Mouse (Mus musculus) embryonic facial prominence, embryonic 13.5 days (tissue): ENCODE results near the gene Baz2b. TPM values are rescaled to one million over a fixed set of nuclear protein-coding genes. Genes with fewer than 3 reads are reported as not detected.
A peak's percentile ranks its signal among the peaks of the same experiment; 100 is the strongest.

Experiments used
- ATAC-seq: fragments of 200-750 bp; cut with Nextera tagmentation; 2 replicates; pipeline ENCODE4 v1.8.0; 2017; ENCODE audit warnings: low read depth; ENCODE audit not compliant: insufficient number of reproducible peaks, insufficient read depth, low FRiP score, low TSS enrichment
- H3K27ac ChIP-seq: fragments of 300-500 bp; sonication (generic); 2 replicates; pipeline ENCODE4 v1.5.1; 2015; ENCODE audit warnings: moderate library complexity, mild to moderate bottlenecking, inconsistent platforms
- H3K27me3 ChIP-seq: fragments of 300-500 bp; sonication (generic); 2 replicates; pipeline ENCODE4 v1.6.1; 2015; ENCODE audit warnings: mild to moderate bottlenecking, inconsistent platforms
- H3K36me3 ChIP-seq: fragments of 300-500 bp; sonication (generic); 2 replicates; pipeline ENCODE4 v1.6.1; 2015; ENCODE audit warnings: mild to moderate bottlenecking, inconsistent platforms
- H3K4me1 ChIP-seq: fragments of 300-500 bp; sonication (generic); 2 replicates; pipeline ENCODE4 v1.6.1; 2015; ENCODE audit warnings: inconsistent platforms
- H3K4me2 ChIP-seq: fragments of 300-500 bp; sonication (generic); 2 replicates; pipeline ENCODE4 v1.6.1; 2015; ENCODE audit warnings: moderate library complexity, mild to moderate bottlenecking, inconsistent platforms
- H3K4me3 ChIP-seq: fragments of 300-500 bp; sonication (generic); 2 replicates; pipeline ENCODE4 v1.5.1; 2015; ENCODE audit warnings: mild to moderate bottlenecking, inconsistent platforms
- H3K9ac ChIP-seq: fragments of 300-500 bp; sonication (generic); 2 replicates; pipeline ENCODE4 v1.6.1; 2015; ENCODE audit warnings: mild to moderate bottlenecking, inconsistent platforms
- H3K9me3 ChIP-seq: fragments of 300-500 bp; sonication (generic); 2 replicates; pipeline ENCODE4 v1.6.1; 2016; ENCODE audit warnings: inconsistent platforms
- WGBS: fragments of 180-500 bp; shearing (Covaris S2); methylation state at CpG from one replicate; pipeline ENCODE4 v1.1.7; 2015; ENCODE audit warnings: mixed read lengths; 5-methylcytosine and 5-hydroxymethylcytosine counted together
- polyA plus RNA-seq: library from polyadenylated mRNA; unstranded; fragments of >200 nt; fragmentation: Nextera tagmentation; extraction: Ambion mirVana; gene quantifications from 2 replicates; pipeline ENCODE4 v1.2.1, GENCODE M21; 2015

Gene Baz2b
- polyA plus RNA-seq, 1 experiment from 2014 or later = 70.2 TPM

DNA sequence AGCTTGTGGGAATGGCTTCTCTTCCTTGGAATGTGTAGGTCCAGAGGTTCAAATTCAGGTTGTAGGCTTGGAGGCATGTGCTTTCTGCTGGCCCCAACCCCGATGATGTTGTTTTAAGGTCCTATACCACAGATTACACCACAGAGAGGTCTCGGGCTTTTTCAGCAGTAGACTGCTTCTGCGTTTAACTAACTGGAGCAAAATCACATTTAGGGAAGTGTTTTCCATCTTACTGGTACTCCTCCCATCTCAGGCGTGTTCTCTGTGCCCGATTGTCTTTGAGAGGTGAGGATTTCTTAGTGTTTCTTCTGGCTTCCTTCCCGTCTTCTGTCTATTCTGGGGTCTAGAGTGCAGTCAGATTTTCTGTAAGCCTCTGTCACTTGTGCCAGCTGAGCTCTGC lies 8.0 kb upstream of the Baz2b start:
- Histone ChIP-seq H3K4me2 (no peak overlapping the region), H3K27ac (no peak overlapping the region), H3K9me3 (no peaks in the 10 kb centered on the region), H3K4me3 (no peak overlapping the region), H3K9ac (no peak overlapping the region), H3K4me1 (peaks cover 36% of the 10 kb centered on the region), H3K36me3 (peaks cover 14% of the 10 kb centered on the region; the same call in 1 of the 2 replicates), H3K27me3 (no peaks in the 10 kb centered on the region)
- no peak for ATAC-seq
- WGBS = 85% methylated on average over 6 of the region's 6 CpGs

DNA sequence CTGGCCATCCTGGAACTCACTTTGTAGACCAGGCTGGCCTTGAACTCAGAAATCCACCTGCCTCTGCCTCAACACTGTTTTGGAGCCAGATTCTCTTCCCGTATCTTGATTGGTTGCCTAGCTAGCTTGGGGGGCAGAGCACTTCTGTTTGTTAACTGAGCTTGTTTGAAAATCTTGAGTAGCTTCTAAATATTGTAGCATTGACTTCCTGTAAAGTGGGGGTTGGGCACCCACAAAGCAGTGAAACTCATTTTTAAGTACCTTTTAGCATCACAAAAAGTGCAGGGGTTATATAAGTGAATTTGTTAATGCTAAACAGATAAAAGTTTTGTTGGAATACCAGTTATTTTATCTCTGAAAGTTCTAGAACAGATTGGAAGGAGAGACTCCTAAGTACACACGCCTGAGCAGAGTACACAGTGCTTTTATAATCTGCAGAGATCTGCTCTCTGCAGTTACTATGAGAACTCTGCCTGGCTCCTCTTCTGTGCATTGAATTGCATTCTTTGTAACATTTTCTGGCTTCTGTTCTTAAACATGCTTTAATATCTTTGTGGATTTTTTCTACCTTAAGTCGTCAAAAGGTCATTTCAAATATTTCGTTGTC lies 7.0 kb upstream of the Baz2b start:
- H3K27ac ChIP-seq = no peak overlapping the region
- WGBS = 88% methylated on average over 4 of the region's 4 CpGs
- no peak overlapping the region for H3K9ac ChIP-seq
- no peak overlapping the region for H3K4me2 ChIP-seq
- H3K4me1 ChIP-seq = peaks cover 44% of the 10 kb centered on the region
- H3K27me3 ChIP-seq = no peaks in the 10 kb centered on the region
- peaks cover 14% of the 10 kb centered on the region for H3K36me3 ChIP-seq
- no peak for ATAC-seq
- H3K4me3 ChIP-seq = no peak overlapping the region
- H3K9me3 ChIP-seq = no peaks in the 10 kb centered on the region

DNA sequence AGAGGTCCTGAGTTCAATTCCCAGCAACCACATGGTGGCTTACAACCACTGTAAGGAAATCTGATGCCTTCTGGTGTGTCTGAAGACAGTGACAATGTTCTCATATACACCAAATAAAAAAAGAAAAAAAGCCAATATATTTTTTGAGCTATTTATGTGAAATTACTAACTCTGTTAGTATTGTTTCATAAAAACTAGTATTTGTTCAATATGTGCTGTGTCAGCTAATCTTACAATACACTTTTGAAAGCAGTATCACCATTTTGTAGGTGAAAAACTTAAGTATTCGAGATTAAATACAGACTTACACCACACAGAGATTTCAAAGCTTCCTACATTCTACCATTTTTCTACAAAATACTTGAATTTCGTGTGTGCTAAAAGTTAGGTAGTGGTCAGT lies 5.0 kb upstream of the Baz2b start:
- Histone ChIP-seq H3K4me2 (no peak overlapping the region), H3K4me3 (no peak overlapping the region), H3K27ac (no peak overlapping the region), H3K9me3 (no peaks in the 10 kb centered on the region), H3K4me1 (peaks cover 46% of the 10 kb centered on the region), H3K27me3 (no peaks in the 10 kb centered on the region), H3K9ac (no peak overlapping the region), H3K36me3 (peaks cover 19% of the 10 kb centered on the region)
- no peak for ATAC-seq
- WGBS = 96% methylated on average over 2 of the region's 2 CpGs

DNA sequence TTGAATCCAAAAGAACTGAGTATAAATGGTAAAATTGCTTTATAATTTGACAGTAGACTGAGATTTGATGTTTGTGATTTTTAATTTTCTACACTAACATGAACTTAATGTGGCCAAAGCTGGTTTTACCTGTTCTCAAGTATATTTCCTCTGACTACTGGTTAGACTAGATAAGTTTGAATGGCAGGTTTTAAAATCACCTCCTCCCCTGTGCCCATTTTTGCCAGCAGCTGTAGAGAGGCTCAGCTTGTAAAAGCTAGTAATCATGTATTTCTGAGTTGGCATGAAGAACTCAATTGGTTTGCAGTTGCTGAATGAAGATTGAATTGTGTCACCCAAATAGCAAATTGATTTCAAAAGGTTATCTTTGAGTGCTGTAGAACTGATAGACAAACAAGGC lies 2.8 kb upstream of the Baz2b start:
- Histone ChIP-seq H3K27me3 (no peaks in the 10 kb centered on the region), H3K4me1 (peaks cover 51% of the 10 kb centered on the region), H3K4me2 (no peak overlapping the region; the same call in 1 of the 2 replicates), H3K9ac (no peak overlapping the region), H3K4me3 (no peak overlapping the region), H3K9me3 (no peaks in the 10 kb centered on the region), H3K27ac (no peak overlapping the region), H3K36me3 (peaks cover 18% of the 10 kb centered on the region)
- ATAC-seq = no peak

DNA sequence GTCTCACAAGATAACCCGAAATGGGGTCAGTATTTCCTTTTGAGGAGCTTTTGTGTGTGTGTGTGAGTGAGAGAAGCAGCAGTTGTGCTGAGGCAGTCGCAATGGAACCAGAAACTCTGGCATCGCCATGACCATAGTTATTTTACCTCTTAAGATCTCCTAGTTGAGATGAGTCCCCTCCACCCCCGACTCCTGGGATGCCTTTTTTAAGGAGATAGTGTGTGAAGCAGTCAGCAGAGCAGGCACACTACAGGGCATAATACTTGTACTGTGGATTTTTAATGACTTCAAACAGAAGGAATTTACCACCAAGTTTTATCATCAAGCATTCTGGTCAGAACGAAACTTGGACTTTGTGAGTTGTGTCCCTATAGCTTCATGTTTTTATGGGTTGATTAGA lies 1.2 kb upstream of the Baz2b start:
- 25% methylated on average over 5 of the region's 5 CpGs for WGBS

DNA sequence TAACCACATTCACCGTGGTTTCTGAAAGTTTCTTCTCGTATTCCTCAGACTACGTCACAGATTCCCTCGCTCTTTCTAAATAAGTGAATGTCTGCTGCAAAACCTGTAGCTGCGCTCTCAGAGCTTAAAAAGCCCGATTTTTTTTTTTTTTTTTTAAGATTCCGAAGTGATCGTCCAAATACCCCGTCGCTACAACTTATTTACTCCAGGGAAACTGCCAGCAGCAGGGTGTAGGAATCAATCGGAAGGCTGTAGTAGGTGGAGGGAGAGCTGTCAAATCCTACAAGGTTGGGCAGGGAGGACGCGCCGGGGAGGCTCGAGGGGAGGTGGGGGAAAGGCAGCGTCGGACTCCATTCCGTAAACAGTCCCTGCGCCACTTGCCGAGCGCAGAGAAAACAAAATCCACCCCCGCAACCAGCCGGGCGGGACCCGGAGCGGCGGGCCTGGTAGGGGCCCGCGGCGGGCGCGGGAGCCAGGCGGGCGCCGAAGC lies 472 bp downstream of the Baz2b start:
- Histone ChIP-seq H3K4me3 (peak overlapping the region; percentile 83), H3K9me3 (no peaks in the 10 kb centered on the region), H3K27ac (peak overlapping the region; percentile 91), H3K4me1 (peaks cover 36% of the 10 kb centered on the region), H3K27me3 (no peaks in the 10 kb centered on the region), H3K9ac (peak overlapping the region; percentile 96), H3K36me3 (peaks cover 26% of the 10 kb centered on the region), H3K4me2 (peak overlapping the region; percentile 65)
- ATAC-seq = peak; percentile 44
- WGBS = under 1% methylated on average over 27 of the region's 35 CpGs

More for the DNA sequence above, 1.2 kb upstream of the Baz2b start:
- Histone ChIP-seq H3K9me3 (no peaks in the 10 kb centered on the region), H3K4me2 (peak overlapping the region; percentile 79), H3K4me3 (peak overlapping the region; percentile 83), H3K36me3 (peaks cover 14% of the 10 kb centered on the region), H3K9ac (peak overlapping the region; percentile 96), H3K27me3 (no peaks in the 10 kb centered on the region), H3K27ac (peak overlapping the region; percentile 91; the same call in 1 of the 2 replicates), H3K4me1 (peaks cover 39% of the 10 kb centered on the region)
- ATAC-seq = no peak

DNA sequence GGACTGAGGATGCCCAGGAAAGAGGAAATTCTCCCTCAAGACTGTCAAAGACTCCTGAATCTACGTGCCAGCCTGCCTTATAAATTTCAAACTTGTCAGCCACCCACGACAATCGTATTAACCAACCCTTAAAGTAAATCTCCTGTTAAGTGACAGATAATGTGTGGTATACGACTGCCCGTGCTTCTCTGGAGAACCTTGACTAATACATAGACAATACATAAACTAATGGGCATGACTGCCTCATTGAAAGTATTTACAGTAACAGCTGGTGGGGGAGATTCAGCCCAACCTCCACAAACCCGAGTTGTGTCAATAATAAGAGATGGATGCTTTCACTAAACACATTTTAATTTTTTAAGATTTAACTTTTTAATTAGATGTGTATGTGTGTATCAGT lies 3.8 kb downstream of the Baz2b start:
- H3K36me3 ChIP-seq = peaks cover 20% of the 10 kb centered on the region
- no peak overlapping the region for H3K4me3 ChIP-seq
- H3K4me2 ChIP-seq = no peak overlapping the region
- ATAC-seq = no peak
- 68% methylated on average over 6 of the region's 6 CpGs for WGBS
- no peak overlapping the region for H3K27ac ChIP-seq
- H3K9me3 ChIP-seq = no peaks in the 10 kb centered on the region
- peaks cover 17% of the 10 kb centered on the region for H3K4me1 ChIP-seq
- H3K9ac ChIP-seq = no peak overlapping the region
- H3K27me3 ChIP-seq = no peaks in the 10 kb centered on the region

DNA sequence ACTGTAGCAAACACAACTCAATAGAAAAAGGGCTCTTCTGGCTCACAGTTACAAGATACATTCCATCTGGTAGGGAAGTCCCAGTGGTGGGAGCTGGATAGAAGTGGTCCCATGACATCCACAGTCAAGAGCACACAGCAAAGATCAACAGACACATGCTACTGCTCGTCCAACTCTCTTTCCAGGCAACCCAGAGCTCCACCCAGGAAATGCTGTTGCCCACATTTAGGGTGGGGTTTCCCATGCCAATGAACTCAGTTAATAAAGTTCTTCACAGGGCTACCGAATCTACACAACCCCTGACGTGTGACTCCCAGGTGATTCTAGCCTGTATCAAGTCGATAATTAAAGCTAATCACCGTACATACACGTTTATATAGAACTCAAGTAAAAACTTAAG lies 5.5 kb downstream of the Baz2b start:
- Histone ChIP-seq H3K36me3 (peaks cover 20% of the 10 kb centered on the region), H3K4me2 (no peak overlapping the region), H3K9me3 (no peaks in the 10 kb centered on the region), H3K27me3 (no peaks in the 10 kb centered on the region), H3K27ac (no peak overlapping the region), H3K4me3 (no peak overlapping the region), H3K4me1 (peaks cover 17% of the 10 kb centered on the region), H3K9ac (no peak overlapping the region)
- no peak for ATAC-seq
- 82% methylated on average over 6 of the region's 6 CpGs for WGBS

DNA sequence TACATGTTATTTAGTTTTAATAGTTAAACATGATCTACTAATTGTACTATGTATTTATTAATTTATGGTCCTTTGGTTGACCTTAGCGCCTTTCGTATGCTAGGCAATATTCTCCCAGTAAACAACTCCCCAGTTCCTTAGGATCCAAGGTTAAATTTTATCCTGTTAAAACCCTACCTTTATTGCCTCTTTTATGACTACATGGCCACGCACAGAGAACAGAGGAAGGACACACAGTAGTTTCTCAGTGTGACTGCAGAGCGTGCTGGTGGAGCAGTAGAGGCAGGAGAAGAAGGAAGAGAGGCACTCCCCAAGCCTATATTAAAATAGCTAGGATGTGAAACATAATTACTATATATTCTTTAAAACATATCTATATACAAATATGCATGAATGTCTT lies 5.9 kb downstream of the Baz2b start:
- ATAC-seq = no peak
- Histone ChIP-seq H3K4me2 (no peak overlapping the region), H3K4me1 (peaks cover 17% of the 10 kb centered on the region), H3K9ac (no peak overlapping the region), H3K4me3 (no peak overlapping the region), H3K27me3 (no peaks in the 10 kb centered on the region), H3K9me3 (no peaks in the 10 kb centered on the region), H3K36me3 (peaks cover 20% of the 10 kb centered on the region), H3K27ac (no peak overlapping the region)
- WGBS = 94% methylated on average over 4 of the region's 4 CpGs

DNA sequence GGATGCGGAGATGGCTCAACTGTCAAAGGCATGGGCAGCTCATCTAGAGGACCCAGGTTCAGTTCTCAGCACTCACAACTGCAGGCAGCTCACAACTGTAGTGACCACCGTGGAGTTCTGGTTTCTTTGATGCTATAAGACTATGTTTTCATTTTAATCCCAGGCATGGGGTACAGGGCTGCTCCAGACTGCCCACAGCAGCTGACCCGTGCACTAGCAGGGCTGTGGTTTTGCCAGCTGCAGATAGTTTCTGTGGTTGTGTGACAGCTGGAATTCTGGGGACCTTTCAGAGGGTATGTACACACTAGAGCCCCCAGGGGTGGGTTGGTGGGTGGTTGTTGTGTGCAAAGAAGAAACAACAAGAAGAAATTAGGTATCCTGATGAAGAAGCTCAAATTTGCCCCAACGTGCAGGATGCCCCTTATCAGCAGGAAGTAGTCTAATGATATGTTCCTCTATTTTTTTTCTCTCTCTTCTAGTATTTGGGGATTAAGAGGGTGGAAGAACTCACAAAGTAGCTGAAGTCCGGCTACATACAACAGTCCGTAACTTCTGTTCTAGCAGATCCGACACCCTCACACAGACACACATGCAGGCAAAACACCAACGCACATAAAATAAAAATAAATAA lies 6.6 kb downstream of the Baz2b start:
- WGBS = 83% methylated on average over 8 of the region's 8 CpGs
- ATAC-seq = no peak
- no peaks in the 10 kb centered on the region for H3K27me3 ChIP-seq

DNA sequence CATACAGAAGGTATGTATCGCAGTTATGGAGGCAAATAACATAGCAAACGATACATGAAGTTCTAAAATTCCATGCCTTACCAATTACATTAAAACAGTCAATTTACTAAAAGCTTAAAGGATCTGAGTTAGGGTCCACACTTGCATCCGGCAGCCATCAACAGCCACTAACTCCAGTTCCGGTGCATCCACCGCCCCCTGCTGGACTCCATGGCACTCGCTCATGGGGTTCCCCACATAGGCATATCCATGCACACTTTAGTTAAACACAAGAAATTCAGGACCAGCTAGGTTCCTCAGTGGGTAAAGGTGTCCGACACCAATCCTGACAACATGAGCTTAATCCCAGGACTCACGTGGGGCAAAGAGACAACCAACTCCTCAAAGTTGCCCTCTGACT lies 9.0 kb downstream of the Baz2b start:
- 49% methylated on average over 8 of the region's 8 CpGs for WGBS
- Histone ChIP-seq H3K36me3 (peaks cover 17% of the 10 kb centered on the region), H3K27me3 (no peaks in the 10 kb centered on the region), H3K9ac (no peak overlapping the region), H3K27ac (no peak overlapping the region), H3K4me3 (no peak overlapping the region), H3K4me1 (0 out of 2 replicates have a peak, but pooled peaks cover 5% of the 10 kb centered on the region), H3K9me3 (no peaks in the 10 kb centered on the region), H3K4me2 (no peak overlapping the region)
- ATAC-seq = no peak

More for the DNA sequence above, 6.6 kb downstream of the Baz2b start:
- Histone ChIP-seq H3K36me3 (peaks cover 20% of the 10 kb centered on the region), H3K4me1 (peaks cover 12% of the 10 kb centered on the region), H3K9ac (no peak overlapping the region), H3K9me3 (no peaks in the 10 kb centered on the region), H3K4me2 (no peak overlapping the region), H3K4me3 (no peak overlapping the region), H3K27ac (no peak overlapping the region)

DNA sequence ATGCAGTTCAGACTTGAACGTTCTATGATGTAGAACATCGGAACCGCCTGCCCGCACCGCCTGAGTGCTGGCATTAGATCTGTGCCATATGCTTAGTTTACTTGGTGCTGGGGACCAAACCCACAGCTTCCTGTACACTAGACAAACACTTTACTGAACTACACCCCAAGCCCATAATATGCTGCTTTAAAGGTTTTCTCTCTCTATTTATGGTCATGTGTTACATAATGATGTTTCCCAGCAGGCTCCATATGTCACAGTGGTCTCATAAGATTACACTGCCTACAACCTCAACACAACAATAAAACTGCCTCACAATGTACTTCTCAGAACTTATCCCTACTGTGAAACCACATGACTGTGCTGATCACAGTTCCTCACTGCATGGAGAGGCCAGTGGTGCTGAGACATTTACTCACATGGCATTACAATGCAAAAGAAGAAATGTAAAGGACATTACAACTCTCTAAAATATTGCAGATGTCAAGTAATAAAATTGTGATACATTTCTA lies 9.5 kb downstream of the Baz2b start:
- 95% methylated on average over 5 of the region's 5 CpGs for WGBS
- H3K4me3 ChIP-seq = no peak overlapping the region
- 0 out of 2 replicates have a peak, but pooled peaks cover 5% of the 10 kb centered on the region for H3K4me1 ChIP-seq
- ATAC-seq = no peak
- no peak overlapping the region for H3K4me2 ChIP-seq
- no peak overlapping the region for H3K9ac ChIP-seq
- no peaks in the 10 kb centered on the region for H3K9me3 ChIP-seq
- H3K36me3 ChIP-seq = peaks cover 12% of the 10 kb centered on the region
- no peak overlapping the region for H3K27ac ChIP-seq
- no peaks in the 10 kb centered on the region for H3K27me3 ChIP-seq
